Mouse (Mus musculus) megakaryocyte-erythroid progenitor cell, adult 5 weeks (primary cell): ENCODE measurements around the gene Grk6. TPM values are rescaled to one million over a fixed set of nuclear protein-coding genes. Genes with fewer than 3 reads are reported as not detected.

Source experiments
- polyA plus RNA-seq: library from polyadenylated mRNA; stranded (reverse); fragments of >175 nt; gene quantifications from 2 replicates; pipeline ENCODE4 v1.2.3, GENCODE M21; 2012

Grk6 gene
- polyA plus RNA-seq, result 84.4 and 86.7 TPM in 2 replicates

DNA sequence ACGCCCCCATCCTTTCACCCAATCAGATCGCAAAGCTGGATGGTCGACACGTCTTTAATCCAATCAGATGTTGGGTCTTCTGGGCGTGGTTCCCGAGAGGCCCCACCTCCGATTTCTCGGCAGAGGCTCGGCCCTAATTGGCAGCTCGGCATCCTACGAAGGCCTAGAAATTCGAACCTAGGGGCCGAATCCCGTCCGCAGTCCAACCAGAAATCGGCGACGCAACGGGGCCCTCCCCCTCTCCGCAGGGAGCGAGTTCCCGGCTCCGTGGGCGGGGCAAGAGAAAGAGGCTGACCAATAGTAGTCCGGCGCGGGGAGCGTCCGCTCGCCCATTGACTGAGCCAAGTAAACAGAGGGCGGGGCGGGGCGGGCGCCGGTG is at the start of gene Grk6:
Gene Grk6, plus strand, starts transcription at position 136 of the 379 bp plus-strand sequence.

GRCm38 (mm10) chr13:55398088-55398487 is 46.8 kb upstream of the Grk6 start, which contains the start of gene Slc34a1:
Gene Slc34a1, plus strand, starts transcription at chr13:55398187.

DNA sequence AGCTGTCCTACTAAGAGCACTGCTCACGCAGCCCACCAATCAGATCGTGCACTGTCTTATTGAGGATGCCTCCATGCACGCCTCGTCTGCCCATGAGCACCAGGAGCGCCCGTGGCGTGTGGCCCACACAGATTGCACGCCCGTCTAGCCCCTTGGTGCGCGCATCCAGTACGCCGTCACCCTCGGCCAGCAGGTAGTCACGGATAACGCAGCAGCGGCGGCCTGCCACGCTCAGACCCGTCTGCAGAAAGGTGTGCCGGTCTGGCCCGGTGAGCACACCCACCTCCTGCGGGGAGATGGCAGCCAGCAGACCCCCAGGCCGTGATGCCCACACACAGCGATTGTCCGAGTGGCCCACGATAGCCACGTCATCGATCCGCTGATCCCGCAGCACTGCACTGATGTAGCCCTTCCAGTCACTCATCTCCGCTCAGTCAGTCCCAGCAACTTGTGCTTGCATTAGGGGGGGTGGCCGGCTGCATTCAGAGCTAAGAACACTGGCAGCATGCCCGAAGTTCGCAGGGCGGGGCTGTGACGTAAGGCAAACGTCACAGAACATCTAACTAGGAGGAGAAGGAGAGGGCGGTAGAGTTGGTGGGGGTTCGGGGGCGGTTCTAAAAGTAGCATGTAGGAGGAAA is 30.0 kb upstream of the Grk6 start, which contains the start of gene Pfn3:
Gene Pfn3, minus strand, starts transcription at position 490 of the 638 bp plus-strand sequence.

GRCm38 (mm10) chr13:55426613-55427012 is 18.3 kb upstream of the Grk6 start, which contains the start of gene F12:
Gene F12, minus strand, starts transcription at chr13:55426793.

GRCm38 (mm10) chr13:55464027-55464884 is 19.4 kb downstream of the Grk6 start, which contains the start of gene Prr7:
Gene Prr7, plus strand, starts transcription at chr13:55464267.

GRCm38 (mm10) chr13:55487578-55488498 is 43.0 kb downstream of the Grk6 start, which contains the start of gene Dbn1:
Gene Dbn1, minus strand, starts transcription at chr13:55488111.

Other genes with a start within 250 kb of the Grk6 start
- 12.8 and 13.5 TPM in 2 replicates for gene Nsd1, start 235.3 kb upstream of the Grk6 start, polyA plus RNA-seq
- 274 and 289 TPM in 2 replicates for gene Prelid1, start 124.6 kb upstream of the Grk6 start, polyA plus RNA-seq
- 79.4 and 99.3 TPM in 2 replicates for gene Rab24, start 123.1 kb upstream of the Grk6 start, polyA plus RNA-seq
- 9.2 and 11.5 TPM in 2 replicates for gene Mxd3, start 115.2 kb upstream of the Grk6 start, polyA plus RNA-seq
- 128 and 133 TPM in 2 replicates for gene Lman2, start 82.3 kb upstream of the Grk6 start, polyA plus RNA-seq
- 18.1 and 18.7 TPM in 2 replicates for gene Rgs14, start 75.3 kb upstream of the Grk6 start, polyA plus RNA-seq
- 0.29 and 0.36 TPM in 2 replicates for gene Slc34a1, start 46.9 kb upstream of the Grk6 start, polyA plus RNA-seq
- not detected in 2 replicates for gene Pfn3, start 29.8 kb upstream of the Grk6 start, polyA plus RNA-seq
- 0.49 TPM in 1 of 2 replicates, not detected in the other for gene F12, start 18.3 kb upstream of the Grk6 start, polyA plus RNA-seq
- gene Prr7, start 19.2 kb downstream of the Grk6 start, polyA plus RNA-seq, result 17.3 and 18.6 TPM in 2 replicates
- 6.1 and 8.7 TPM in 2 replicates for gene Dbn1, start 43.0 kb downstream of the Grk6 start, polyA plus RNA-seq
- 79.3 and 93.6 TPM in 2 replicates for gene Pdlim7, start 68.6 kb downstream of the Grk6 start, polyA plus RNA-seq
- gene Dok3, start 84.2 kb downstream of the Grk6 start, polyA plus RNA-seq, result 193 and 354 TPM in 2 replicates
- 108 and 132 TPM in 2 replicates for gene Ddx41, start 91.6 kb downstream of the Grk6 start, polyA plus RNA-seq
- gene Fam193b, start 126.0 kb downstream of the Grk6 start, polyA plus RNA-seq, result 99.9 and 120 TPM in 2 replicates
- gene Tmed9, start 128.7 kb downstream of the Grk6 start, polyA plus RNA-seq, result 247 and 261 TPM in 2 replicates
- 31.0 and 33.7 TPM in 2 replicates for gene B4galt7, start 154.8 kb downstream of the Grk6 start, polyA plus RNA-seq
- gene Caml, start 177.9 kb downstream of the Grk6 start, polyA plus RNA-seq, result 56.9 and 76.9 TPM in 2 replicates
- gene Ddx46, start 190.0 kb downstream of the Grk6 start, polyA plus RNA-seq, result 21.0 and 37.2 TPM in 2 replicates
- gene B230219D22Rik, start 248.1 kb downstream of the Grk6 start, polyA plus RNA-seq, result 19.1 and 19.5 TPM in 2 replicates